Mouse (Mus musculus): ENCODE measurements around the gene Anks4b. TPM values are rescaled to one million over a fixed set of nuclear protein-coding genes. Genes with fewer than 3 reads are reported as not detected.
A peak's percentile ranks its signal among the peaks of the same experiment; 100 is the strongest.

Gene Anks4b
- polyA plus RNA-seq (2012; rRNA removed) = 0.04 and 0.17 TPM in 2 replicates

GRCm38 (mm10) chr7:120173603-120174244 is at the start of gene Anks4b:
Gene Anks4b, plus strand, starts transcription at chr7:120173858.
- Histone ChIP-seq H3K4me1 (ENCODE audit: control insufficient read depth, insufficient read depth, low read length) (no peaks in the 10 kb centered on the region; the same call in 1 of the 2 replicates), H3K27ac (ENCODE audit: insufficient read depth, low read length) (no peak within 1 kb of the TSS), H3K4me3 (ENCODE audit: insufficient read depth, low read length) (no peak within 1 kb of the TSS)
- TF ChIP-seq CTCF (IDR thresholded peaks at IDR 0.05; ENCODE audit: extremely low read depth, insufficient read depth, low read length) (no peak), POLR2A (IDR thresholded peaks at IDR 0.05; ENCODE audit: extremely low read depth, insufficient read depth, low read length) (no peak)

- H3K4me3 ChIP-seq (ENCODE audit: insufficient read depth, low read length) = no peak overlapping the region
- no peak overlapping the region for H3K27ac ChIP-seq (ENCODE audit: insufficient read depth, low read length)
- H3K4me1 ChIP-seq (ENCODE audit: control insufficient read depth, insufficient read depth, low read length) = no peaks in the 10 kb centered on the region; the same call in 1 of the 2 replicates
- TF ChIP-seq CTCF (IDR thresholded peaks at IDR 0.05; ENCODE audit: extremely low read depth, insufficient read depth, low read length) (peak; percentile 89), POLR2A (IDR thresholded peaks at IDR 0.05; ENCODE audit: extremely low read depth, insufficient read depth, low read length) (no peak)
Observed at GRCm38 (mm10) chr7:120124844-120125243, 48.8 kb upstream of the Anks4b start.

GRCm38 (mm10) chr7:120126976-120127685 is 46.5 kb upstream of the Anks4b start:
- Histone ChIP-seq H3K4me3 (ENCODE audit: insufficient read depth, low read length) (no peak overlapping the region), H3K27ac (ENCODE audit: insufficient read depth, low read length) (no peak overlapping the region), H3K4me1 (ENCODE audit: control insufficient read depth, insufficient read depth, low read length) (no peaks in the 10 kb centered on the region; the same call in 1 of the 2 replicates)
- TF ChIP-seq CTCF (IDR thresholded peaks at IDR 0.05; ENCODE audit: extremely low read depth, insufficient read depth, low read length) (no peak), POLR2A (IDR thresholded peaks at IDR 0.05; ENCODE audit: extremely low read depth, insufficient read depth, low read length) (no peak)

GRCm38 (mm10) chr7:120127686-120128059 is 46.0 kb upstream of the Anks4b start:
- H3K4me3 ChIP-seq (ENCODE audit: insufficient read depth, low read length) = no peak overlapping the region
- TF ChIP-seq CTCF (IDR thresholded peaks at IDR 0.05; ENCODE audit: extremely low read depth, insufficient read depth, low read length) (no peak), POLR2A (IDR thresholded peaks at IDR 0.05; ENCODE audit: extremely low read depth, insufficient read depth, low read length) (no peak)
- no peaks in the 10 kb centered on the region; the same call in 1 of the 2 replicates for H3K4me1 ChIP-seq (ENCODE audit: control insufficient read depth, insufficient read depth, low read length)
- H3K27ac ChIP-seq (ENCODE audit: insufficient read depth, low read length) = no peak overlapping the region

- Histone ChIP-seq H3K4me1 (ENCODE audit: control insufficient read depth, insufficient read depth, low read length) (no peaks in the 10 kb centered on the region; the same call in 1 of the 2 replicates), H3K4me3 (ENCODE audit: insufficient read depth, low read length) (no peak overlapping the region), H3K27ac (ENCODE audit: insufficient read depth, low read length) (no peak overlapping the region)
- TF ChIP-seq CTCF (IDR thresholded peaks at IDR 0.05; ENCODE audit: extremely low read depth, insufficient read depth, low read length) (no peak), POLR2A (IDR thresholded peaks at IDR 0.05; ENCODE audit: extremely low read depth, insufficient read depth, low read length) (no peak)
Observed at GRCm38 (mm10) chr7:120128951-120129350, 44.7 kb upstream of the Anks4b start.

- Histone ChIP-seq H3K27ac (ENCODE audit: insufficient read depth, low read length) (no peak overlapping the region), H3K4me1 (ENCODE audit: control insufficient read depth, insufficient read depth, low read length) (no peaks in the 10 kb centered on the region), H3K4me3 (ENCODE audit: insufficient read depth, low read length) (no peak overlapping the region)
- no peak for TF ChIP-seq POLR2A (IDR thresholded peaks at IDR 0.05; ENCODE audit: extremely low read depth, insufficient read depth, low read length)
- TF ChIP-seq CTCF (IDR thresholded peaks at IDR 0.05; ENCODE audit: extremely low read depth, insufficient read depth, low read length) = no peak
Observed at GRCm38 (mm10) chr7:120142743-120143142, 30.9 kb upstream of the Anks4b start.

- TF ChIP-seq CTCF (IDR thresholded peaks at IDR 0.05; ENCODE audit: extremely low read depth, insufficient read depth, low read length) = no peak
- TF ChIP-seq POLR2A (IDR thresholded peaks at IDR 0.05; ENCODE audit: extremely low read depth, insufficient read depth, low read length) = no peak
- Histone ChIP-seq H3K27ac (ENCODE audit: insufficient read depth, low read length) (no peak within 1 kb of the TSS), H3K4me3 (ENCODE audit: insufficient read depth, low read length) (no peak within 1 kb of the TSS), H3K4me1 (ENCODE audit: control insufficient read depth, insufficient read depth, low read length) (no peaks in the 10 kb centered on the region; the same call in none of the 2 replicates)
Observed at GRCm38 (mm10) chr7:120145191-120145590, 28.5 kb upstream of the Anks4b start, which contains the start of gene Zp2. Gene Zp2, minus strand, starts transcription at chr7:120145291.

- Histone ChIP-seq H3K4me1 (ENCODE audit: control insufficient read depth, insufficient read depth, low read length) (no peaks in the 10 kb centered on the region; the same call in none of the 2 replicates), H3K4me3 (ENCODE audit: insufficient read depth, low read length) (no peak overlapping the region), H3K27ac (ENCODE audit: insufficient read depth, low read length) (peak overlapping the region; percentile 7)
- no peak for TF ChIP-seq POLR2A (IDR thresholded peaks at IDR 0.05; ENCODE audit: extremely low read depth, insufficient read depth, low read length)
- TF ChIP-seq CTCF (IDR thresholded peaks at IDR 0.05; ENCODE audit: extremely low read depth, insufficient read depth, low read length) = no peak
Observed at GRCm38 (mm10) chr7:120150257-120150656, 23.4 kb upstream of the Anks4b start.

GRCm38 (mm10) chr7:120150898-120151297 is 22.8 kb upstream of the Anks4b start:
- Histone ChIP-seq H3K27ac (ENCODE audit: insufficient read depth, low read length) (no peak overlapping the region), H3K4me3 (ENCODE audit: insufficient read depth, low read length) (no peak overlapping the region), H3K4me1 (ENCODE audit: control insufficient read depth, insufficient read depth, low read length) (no peaks in the 10 kb centered on the region; the same call in none of the 2 replicates)
- TF ChIP-seq CTCF (IDR thresholded peaks at IDR 0.05; ENCODE audit: extremely low read depth, insufficient read depth, low read length) = no peak
- no peak for TF ChIP-seq POLR2A (IDR thresholded peaks at IDR 0.05; ENCODE audit: extremely low read depth, insufficient read depth, low read length)

Data from cortical plate, adult 2 months (tissue).